Mouse (Mus musculus) lung, embryonic 14.5 days (tissue): ENCODE results near the gene Nfe2l3. TPM values are rescaled to one million over a fixed set of nuclear protein-coding genes. Genes with fewer than 3 reads are reported as not detected.

Experiments used
- ATAC-seq: fragments of 200-750 bp; cut with Nextera tagmentation; 2 replicates; pipeline ENCODE4 v1.8.0; 2017; ENCODE audit warnings: mild to moderate bottlenecking, moderate TSS enrichment, moderate library complexity; ENCODE audit not compliant: insufficient read depth
- DNase-seq: peaks from one replicate; pipeline ENCODE4 v3.0.0-alpha.2; 2015
- H3K27ac ChIP-seq: fragments of 300-500 bp; sonication (generic); 2 replicates; pipeline ENCODE4 v1.5.1; 2014; ENCODE audit warnings: low read depth, mild to moderate bottlenecking, moderate library complexity
- H3K27me3 ChIP-seq: fragments of 300-500 bp; sonication (generic); 2 replicates; pipeline ENCODE4 v1.6.1; 2014; ENCODE audit warnings: low read length, control low read depth; ENCODE audit not compliant: insufficient read depth
- H3K36me3 ChIP-seq: fragments of 300-500 bp; sonication (generic); 2 replicates; pipeline ENCODE4 v1.6.1; 2014; ENCODE audit warnings: control low read depth; ENCODE audit not compliant: insufficient read depth
- H3K4me1 ChIP-seq: fragments of 300-500 bp; sonication (generic); 2 replicates; pipeline ENCODE4 v1.6.1; 2014; ENCODE audit warnings: antibody characterized with exemption, control low read depth; ENCODE audit not compliant: insufficient read depth
- H3K4me2 ChIP-seq: fragments of 300-500 bp; sonication (generic); 2 replicates; pipeline ENCODE4 v1.6.1; 2014; ENCODE audit warnings: mild to moderate bottlenecking
- H3K4me3 ChIP-seq: fragments of 300-500 bp; sonication (generic); 2 replicates; pipeline ENCODE4 v1.5.1; 2014; ENCODE audit warnings: low read depth, low read length
- H3K9ac ChIP-seq: fragments of 300-500 bp; sonication (generic); 2 replicates; pipeline ENCODE4 v1.6.1; 2014
- H3K9me3 ChIP-seq: fragments of 300-500 bp; sonication (generic); 2 replicates; pipeline ENCODE4 v1.6.1; 2016; ENCODE audit warnings: low read depth, low read length, control low read depth
- CTCF ChIP-seq: IDR thresholded peaks from 2 replicates; pipeline ENCODE4 v1.5.1; 2016; ENCODE audit warnings: antibody characterized with exemption, low read depth
- WGBS: fragments of 180-500 bp; shearing (Covaris S2); extraction: QIAGEN DNeasy Blood & Tissue Kit; methylation state at CpG from one replicate; pipeline ENCODE4 v1.1.7; 2014; 5-methylcytosine and 5-hydroxymethylcytosine counted together
- polyA plus RNA-seq: library from polyadenylated mRNA; unstranded; fragments of >200 nt; fragmentation: Nextera tagmentation; extraction: Ambion mirVana; gene quantifications from 2 replicates; pipeline ENCODE4 v1.2.1, GENCODE M21; 2014

The Nfe2l3 gene
- polyA plus RNA-seq, 1 experiment from 2014 or later, result 2.8 TPM

- no peak for TF ChIP-seq CTCF
- ATAC-seq (no peak), DNase-seq (peak; percentile 45)
- Histone ChIP-seq H3K27ac (no peak overlapping the region), H3K4me2 (no peak overlapping the region), H3K27me3 (no peaks in the 10 kb centered on the region), H3K9me3 (no peaks in the 10 kb centered on the region), H3K36me3 (peaks cover 68% of the 10 kb centered on the region), H3K4me1 (no peaks in the 10 kb centered on the region), H3K9ac (no peak overlapping the region), H3K4me3 (no peak overlapping the region)
- WGBS, result 65% methylated on average over 3 of the region's 3 CpGs
These were observed 27.9 kb downstream of the Nfe2l3 start for GRCm38 (mm10) chr6:51460363-51460762.

GRCm38 (mm10) chr6:51467649-51468048 lies 35.2 kb downstream of the Nfe2l3 start:
- H3K9me3 ChIP-seq, result no peaks in the 10 kb centered on the region
- no peaks in the 10 kb centered on the region for H3K27me3 ChIP-seq
- peaks cover 59% of the 10 kb centered on the region for H3K36me3 ChIP-seq
- H3K9ac ChIP-seq, result peak overlapping the region; percentile 100
- no peak for ATAC-seq
- H3K4me2 ChIP-seq, result peak overlapping the region; percentile 61
- H3K4me3 ChIP-seq, result peak overlapping the region; percentile 100
- DNase-seq, result peak; percentile 77
- H3K27ac ChIP-seq, result no peak overlapping the region
- peak; percentile 45 for TF ChIP-seq CTCF
- H3K4me1 ChIP-seq, result 0 out of 2 replicates have a peak, but pooled peaks cover 4% of the 10 kb centered on the region
- WGBS, result under 1% methylated on average over 2 of the region's 2 CpGs

GRCm38 (mm10) chr6:51468891-51469561 lies 36.6 kb downstream of the Nfe2l3 start:
- ATAC-seq (peak; percentile 10; the same call in 1 of the 2 replicates), DNase-seq (peak; percentile 84)
- no peak for TF ChIP-seq CTCF
- Histone ChIP-seq H3K4me3 (peak overlapping the region; percentile 100), H3K4me1 (peaks cover 8% of the 10 kb centered on the region; the same call in 1 of the 2 replicates), H3K9ac (peak overlapping the region; percentile 100), H3K4me2 (peak overlapping the region; percentile 61), H3K27ac (peak overlapping the region; percentile 100), H3K9me3 (no peaks in the 10 kb centered on the region), H3K27me3 (no peaks in the 10 kb centered on the region), H3K36me3 (peaks cover 61% of the 10 kb centered on the region)
- WGBS, result under 1% methylated on average over 63 of the region's 63 CpGs

- peak within 1 kb of the TSS; percentile 100 for H3K9ac ChIP-seq
These were observed 37.3 kb downstream of the Nfe2l3 start, which contains the start of gene Hnrnpa2b1 for GRCm38 (mm10) chr6:51469715-51470310. TSS of gene Hnrnpa2b1 (minus strand) at chr6:51469894.

GRCm38 (mm10) chr6:51470311-51471178 lies 38.1 kb downstream of the Nfe2l3 start, which contains the start of gene Cbx3:
TSS of gene Cbx3 (plus strand) at chr6:51470360.
- Histone ChIP-seq H3K4me1 (peaks cover 8% of the 10 kb centered on the region; the same call in 1 of the 2 replicates), H3K9ac (peak within 1 kb of the TSS; percentile 100), H3K27ac (peak within 1 kb of the TSS; percentile 100), H3K4me3 (peak within 1 kb of the TSS; percentile 100), H3K9me3 (no peaks in the 10 kb centered on the region), H3K36me3 (peaks cover 59% of the 10 kb centered on the region), H3K4me2 (peak within 1 kb of the TSS; percentile 72), H3K27me3 (no peaks in the 10 kb centered on the region)
- peak; percentile 95 for DNase-seq
- WGBS, result under 1% methylated on average over 90 of the region's 99 CpGs
- ATAC-seq, result peak; percentile 89
- no peak for TF ChIP-seq CTCF

More at GRCm38 (mm10) chr6:51469715-51470310, 37.3 kb downstream of the Nfe2l3 start, which contains the start of gene Hnrnpa2b1:
- H3K4me2 ChIP-seq, result peak within 1 kb of the TSS; percentile 72
- H3K27me3 ChIP-seq, result no peaks in the 10 kb centered on the region
- TF ChIP-seq CTCF, result no peak
- ATAC-seq, result peak; percentile 90
- no peaks in the 10 kb centered on the region for H3K9me3 ChIP-seq
- DNase-seq, result peak; percentile 100
- under 1% methylated on average over 63 of the region's 63 CpGs for WGBS
- peaks cover 8% of the 10 kb centered on the region; the same call in 1 of the 2 replicates for H3K4me1 ChIP-seq
- H3K4me3 ChIP-seq, result peak within 1 kb of the TSS; percentile 100
- H3K36me3 ChIP-seq, result peaks cover 60% of the 10 kb centered on the region
- peak within 1 kb of the TSS; percentile 100 for H3K27ac ChIP-seq

GRCm38 (mm10) chr6:51471179-51471505 lies 38.7 kb downstream of the Nfe2l3 start:
- under 1% methylated on average over 10 of the region's 10 CpGs for WGBS

More at GRCm38 (mm10) chr6:51471179-51471505, 38.7 kb downstream of the Nfe2l3 start:
- peaks cover 5% of the 10 kb centered on the region; the same call in 1 of the 2 replicates for H3K4me1 ChIP-seq
- peaks cover 58% of the 10 kb centered on the region for H3K36me3 ChIP-seq
- no peaks in the 10 kb centered on the region for H3K27me3 ChIP-seq
- no peak for DNase-seq
- H3K4me3 ChIP-seq, result peak overlapping the region; percentile 100
- peak overlapping the region; percentile 100 for H3K27ac ChIP-seq
- no peak for ATAC-seq
- H3K9ac ChIP-seq, result peak overlapping the region; percentile 100
- H3K9me3 ChIP-seq, result no peaks in the 10 kb centered on the region
- no peak for TF ChIP-seq CTCF
- H3K4me2 ChIP-seq, result peak overlapping the region; percentile 72
